Mouse (Mus musculus): Measurements from ENCODE around the gene Bean1.

- TF ChIP-seq CTCF (IDR thresholded peaks at IDR 0.05; ENCODE audit: extremely low read depth, insufficient read length, insufficient replicate concordance, low read depth, low read length) (no peak), POLR2A (IDR thresholded peaks at IDR 0.05; ENCODE audit: low read depth, low read length) (no peak)
These were observed 35.0 kb downstream of the Bean1 start for GRCm38 (mm10) chr8:104205292-104205691.

Measured in small intestine, adult 2 months (tissue).